Mouse (Mus musculus) left cerebral cortex, postnatal 25 days (tissue): Measurements from ENCODE around the gene Plxna3. TPM values are rescaled to one million over a fixed set of nuclear protein-coding genes. Genes with fewer than 3 reads are reported as not detected.
A peak's percentile ranks its signal among the peaks of the same experiment; 100 is the strongest.

Experiments used
- DNase-seq, 2 experiments: peaks; one replicate each; pipeline ENCODE4 v3.0.0; 2022; ENCODE audit warnings: low spot score in 2 of 2, mixed read lengths in 1 of 2
- intact Hi-C: fragments of 180-260 bp; cut with DNase I; formaldehyde crosslinking; loops from one replicate; pipeline ENCODE4 v1.15.1; 2025
- total RNA-seq, 2 experiments: library from RNA; stranded (reverse); gene quantifications; 2 replicates each; pipeline ENCODE4 v1.2.3; 2021

The Plxna3 gene
- total RNA-seq, result 10 to 100 TPM; 22.4 to 24.5 TPM

DNA sequence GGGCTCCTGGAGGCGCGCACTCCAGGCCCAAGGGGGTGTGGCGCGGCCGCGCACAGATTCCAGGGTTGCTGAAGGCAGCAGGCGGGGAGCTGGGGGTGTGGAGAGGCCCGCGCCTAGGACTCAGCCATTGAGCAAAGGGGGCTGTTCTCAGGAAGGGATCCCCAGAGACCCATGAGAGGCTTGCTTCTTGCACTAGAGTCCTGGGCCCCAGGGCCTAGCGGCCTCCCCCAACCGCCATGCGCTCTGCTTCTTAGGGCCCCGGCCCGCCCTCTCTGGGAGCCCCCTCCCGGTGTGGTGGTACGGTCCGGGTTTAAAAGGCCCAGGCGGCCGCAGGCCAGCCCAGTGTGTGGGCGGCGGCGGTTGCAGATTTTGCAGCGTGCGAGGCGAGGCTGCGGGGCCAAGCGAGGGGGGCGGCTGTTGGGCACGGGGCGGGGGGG lies at the start of gene Plxna3:
Gene Plxna3 (plus strand): TSS at position 342 of the 437 bp plus-strand sequence.
- DNase-seq, result peak; percentile 47 to 55
- intact Hi-C loops, result no loop called here

DNA sequence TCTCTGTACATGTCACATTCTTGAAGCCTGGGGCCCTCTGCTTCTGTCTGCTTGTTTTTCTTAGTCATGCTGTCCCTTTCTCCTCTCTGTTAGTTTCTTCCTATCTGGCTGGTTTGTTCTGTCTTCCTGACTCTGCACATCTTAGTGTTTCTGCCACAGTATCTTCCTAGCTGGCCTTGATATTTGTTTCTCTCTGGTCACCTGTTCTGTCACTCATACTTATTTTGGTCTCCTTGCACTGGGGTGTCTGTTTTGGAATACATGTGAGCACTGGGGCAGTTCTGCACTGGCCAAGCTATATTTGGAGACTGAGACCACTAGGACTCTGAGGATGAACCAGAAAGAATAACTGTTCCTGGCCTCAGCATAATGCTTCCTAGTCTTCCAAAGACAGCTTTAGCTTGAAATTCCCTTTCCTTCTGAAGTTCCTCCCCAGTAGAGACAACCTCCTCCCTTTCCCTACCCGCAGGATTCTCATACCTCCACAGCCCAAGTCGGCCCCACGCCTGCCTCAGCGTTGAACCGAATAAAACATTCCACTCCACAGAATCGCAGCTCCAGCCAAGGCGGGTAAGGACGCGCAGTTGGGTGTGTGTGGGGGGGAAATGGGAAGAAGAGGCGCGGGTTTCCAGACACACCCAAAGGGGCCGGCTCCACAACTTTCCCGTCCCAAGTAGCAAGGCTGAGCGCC lies 47.7 kb upstream of the Plxna3 start:
- DNase-seq, result no peak
- intact Hi-C loops, result no loop called here

DNA sequence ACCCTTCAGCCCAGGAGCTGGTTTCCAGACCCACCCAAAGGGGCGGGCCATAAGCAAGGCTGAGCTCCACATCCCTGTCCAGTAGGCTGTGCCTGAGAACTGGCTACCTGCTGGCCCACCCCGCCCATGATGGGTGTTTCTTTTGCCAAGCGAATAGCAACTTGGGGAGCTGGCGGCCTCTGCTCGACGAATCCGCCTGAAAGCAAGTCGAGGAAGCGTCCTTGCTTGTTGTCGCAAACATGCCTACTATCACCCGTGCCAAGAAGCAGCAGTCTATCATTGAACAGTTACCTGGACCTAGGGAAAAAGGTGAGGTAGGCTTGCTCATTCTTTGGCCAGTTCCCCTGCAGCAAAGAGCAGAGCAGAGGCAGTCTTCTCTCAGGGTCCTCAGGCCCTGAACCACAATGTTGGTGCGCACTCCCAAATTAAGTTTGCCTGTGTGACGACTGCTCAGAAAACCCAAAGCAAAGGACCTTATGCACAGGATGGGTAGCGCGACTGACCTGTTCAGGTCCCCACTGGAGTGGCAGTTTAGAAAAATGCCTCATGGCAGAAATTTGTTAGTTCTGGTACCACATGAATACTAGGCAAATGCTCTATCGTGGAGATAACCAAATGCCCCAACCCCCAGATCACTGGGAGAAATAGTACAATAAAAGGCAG lies 47.0 kb upstream of the Plxna3 start, which contains the start of the genes Taz and Dnase1l1:
Gene Taz (plus strand): TSS at position 181 of the 663 bp plus-strand sequence.
Gene Dnase1l1 (minus strand): TSS at position 606 of the 663 bp plus-strand sequence.
- intact Hi-C loops, result loop anchor here (2.0 kb wide), 2 partner anchors 15 to 23 kb away; partner anchors contain the start of genes Atp6ap1 and Gdi1

DNA sequence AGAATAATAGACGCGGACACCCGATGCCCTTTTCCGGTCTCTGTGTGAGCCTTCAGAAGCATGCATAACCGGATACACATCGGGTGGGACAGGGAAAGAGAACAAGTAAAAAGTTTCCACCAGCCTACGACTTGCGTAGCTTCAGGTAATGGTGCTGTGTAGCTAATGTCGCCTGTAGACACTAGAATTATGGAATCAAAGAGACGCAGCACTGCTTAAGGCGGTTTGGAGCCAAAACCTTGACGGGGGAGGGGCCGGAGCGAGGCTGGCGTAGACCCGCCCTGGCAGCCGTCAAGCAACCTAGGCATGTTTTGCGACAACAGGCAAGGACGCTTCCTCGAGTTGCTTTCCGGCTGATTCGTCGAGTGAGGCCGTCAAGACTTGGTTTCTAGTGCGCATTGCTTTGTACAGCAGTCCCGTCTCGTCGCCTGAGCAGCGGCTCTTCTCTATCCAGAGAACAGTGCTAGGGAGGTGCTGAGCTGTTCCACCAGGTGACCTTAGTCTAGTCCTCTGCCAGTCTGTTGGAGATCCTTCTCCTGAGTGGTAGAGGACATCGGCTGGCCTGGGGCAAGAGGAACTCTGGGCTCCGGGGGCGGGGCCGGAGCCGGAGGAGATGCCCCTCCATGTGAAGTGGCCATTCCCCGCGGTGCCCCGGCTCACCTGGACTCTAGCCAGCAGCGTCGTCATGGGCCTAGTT lies 46.3 kb upstream of the Plxna3 start:
- peak; percentile 83 to 92 for DNase-seq

More for the DNA sequence above, 47.0 kb upstream of the Plxna3 start, which contains the start of the genes Taz and Dnase1l1:
- DNase-seq, result peak; percentile 39 to 49

DNA sequence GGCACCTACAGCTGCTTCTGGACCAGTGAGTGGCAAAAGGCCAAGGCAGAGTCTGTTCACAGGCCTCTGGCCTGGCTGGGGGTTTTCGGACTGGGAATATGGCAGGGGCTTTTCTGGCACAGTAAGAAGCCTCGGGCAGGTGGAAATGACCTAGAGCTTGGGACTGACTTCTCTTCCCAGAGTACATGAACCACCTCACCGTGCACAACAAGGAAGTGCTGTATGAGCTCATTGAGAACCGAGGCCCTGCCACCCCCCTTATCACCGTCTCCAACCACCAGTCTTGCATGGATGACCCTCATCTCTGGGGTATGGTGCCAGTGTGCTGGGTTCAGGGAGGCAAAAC lies 45.8 kb upstream of the Plxna3 start:
- no peak for DNase-seq
- intact Hi-C loops, result loop anchor here (2.0 kb wide), 2 partner anchors 14 to 22 kb away; partner anchors contain the start of genes Atp6ap1 and Gdi1

More for the DNA sequence above, 46.3 kb upstream of the Plxna3 start:
- intact Hi-C loops, result loop anchor here (2.0 kb wide), 2 partner anchors 14 to 22 kb away; partner anchors contain the start of genes Atp6ap1 and Gdi1

DNA sequence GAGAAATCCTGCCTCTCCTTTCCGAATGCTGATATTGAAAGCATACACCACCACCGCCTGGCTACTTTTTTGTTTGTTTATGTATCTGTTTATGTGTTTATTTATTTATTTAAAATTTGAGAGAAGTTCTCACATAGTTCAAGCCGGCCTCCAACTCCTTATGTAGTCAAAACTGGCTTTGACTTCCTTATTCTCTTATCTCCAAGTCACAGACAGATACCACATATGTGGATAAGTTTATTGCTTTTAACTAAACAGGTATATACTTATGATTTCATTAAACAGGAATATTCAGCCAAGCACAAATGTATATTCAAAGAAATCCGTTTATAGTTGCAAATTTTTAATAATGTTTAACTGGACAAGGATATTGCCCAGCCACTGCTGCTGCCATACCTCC lies 35.4 kb upstream of the Plxna3 start:
- intact Hi-C loops, result no loop called here
- DNase-seq, result no peak

DNA sequence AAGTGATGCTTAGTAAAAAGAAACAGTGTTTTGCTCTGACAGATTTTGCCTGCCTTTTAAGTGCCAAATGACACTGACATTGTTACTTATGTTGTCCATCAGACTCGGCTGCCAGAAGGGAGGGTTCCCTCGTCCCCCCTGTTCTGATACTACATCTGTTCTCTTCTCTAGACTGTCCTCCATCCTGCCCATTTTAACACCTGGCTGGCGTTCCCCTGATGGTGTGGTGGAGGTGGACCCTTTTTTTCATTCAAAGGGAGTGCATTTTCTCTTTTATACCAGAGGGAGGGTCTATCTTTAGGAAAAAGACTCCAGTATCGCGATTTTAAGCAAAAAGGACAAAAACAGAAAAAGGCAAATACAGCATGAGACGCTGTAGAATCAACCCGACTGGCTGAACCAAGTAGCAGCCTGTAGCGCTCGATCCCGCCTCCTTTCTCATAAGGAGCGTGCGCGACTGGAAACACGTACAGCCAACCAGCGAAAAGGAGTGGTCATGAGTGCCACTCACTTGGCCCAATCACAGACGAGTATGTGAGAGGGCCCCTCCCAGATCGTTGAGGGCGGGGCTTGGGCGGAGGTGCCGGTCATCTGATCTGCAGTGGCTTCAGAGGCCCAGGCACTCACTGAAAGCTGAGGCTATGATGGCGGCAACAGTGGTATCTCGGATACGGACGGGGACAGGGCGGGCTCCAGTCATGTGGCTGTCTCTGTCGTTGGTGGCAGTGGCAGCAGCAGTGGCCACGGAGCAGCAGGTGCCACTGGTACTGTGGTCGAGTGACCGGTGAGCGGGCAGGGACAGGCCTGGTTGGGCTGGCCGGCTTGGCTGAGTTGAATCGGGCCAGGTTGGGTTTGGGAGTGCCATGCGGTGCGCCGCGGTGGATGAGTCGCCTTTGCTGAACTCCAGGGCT lies 32.1 kb upstream of the Plxna3 start, which contains the start of gene Atp6ap1:
Gene Atp6ap1 (plus strand): TSS at position 560 of the 911 bp plus-strand sequence.
- DNase-seq, result peak; percentile 90 to 97
- intact Hi-C loops, result loop anchor here (2.0 kb wide), 1 partner anchor 14 kb away; the partner anchor contains the start of gene Dnase1l1

DNA sequence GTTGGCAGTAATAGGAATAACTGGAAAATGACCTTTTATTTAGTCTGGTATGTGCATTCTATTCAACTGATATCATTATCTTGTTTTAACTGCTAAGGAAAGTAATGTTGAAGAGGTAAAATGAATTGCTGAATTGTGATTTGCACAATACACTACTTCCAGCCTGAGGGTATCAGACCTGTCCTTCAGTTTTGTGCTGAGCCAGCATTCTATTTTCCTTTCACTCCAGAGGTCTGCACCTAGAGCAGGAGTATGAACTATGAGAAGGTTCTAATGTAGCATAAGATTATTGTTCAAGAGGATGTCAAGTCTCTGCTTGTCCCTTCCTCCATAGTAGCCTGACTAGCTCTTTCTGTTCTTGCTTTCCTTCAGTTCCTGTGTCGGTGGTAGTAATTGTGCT lies 30.5 kb upstream of the Plxna3 start:
- no peak for DNase-seq
- intact Hi-C loops, result no loop called here

DNA sequence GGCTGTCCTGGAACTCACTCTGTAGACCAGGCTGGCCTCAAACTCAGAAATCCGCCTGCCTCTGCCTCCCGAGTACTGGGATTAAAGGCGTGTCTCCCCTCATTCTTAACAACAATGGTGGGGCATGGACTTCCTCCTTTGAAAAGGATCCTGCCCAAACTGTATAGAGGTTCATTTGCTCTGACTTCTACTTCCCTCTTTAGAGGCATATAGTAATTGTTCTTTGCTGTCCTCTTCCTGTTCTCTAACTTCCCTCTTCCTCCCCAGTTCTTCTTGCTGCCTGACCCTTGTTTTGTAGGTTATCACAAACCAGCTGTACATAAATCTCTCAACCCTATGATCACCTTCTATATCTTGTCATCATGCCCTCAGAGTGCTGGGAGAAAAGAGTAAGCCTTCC lies 29.1 kb upstream of the Plxna3 start:
- DNase-seq, result no peak
- intact Hi-C loops, result no loop called here

DNA sequence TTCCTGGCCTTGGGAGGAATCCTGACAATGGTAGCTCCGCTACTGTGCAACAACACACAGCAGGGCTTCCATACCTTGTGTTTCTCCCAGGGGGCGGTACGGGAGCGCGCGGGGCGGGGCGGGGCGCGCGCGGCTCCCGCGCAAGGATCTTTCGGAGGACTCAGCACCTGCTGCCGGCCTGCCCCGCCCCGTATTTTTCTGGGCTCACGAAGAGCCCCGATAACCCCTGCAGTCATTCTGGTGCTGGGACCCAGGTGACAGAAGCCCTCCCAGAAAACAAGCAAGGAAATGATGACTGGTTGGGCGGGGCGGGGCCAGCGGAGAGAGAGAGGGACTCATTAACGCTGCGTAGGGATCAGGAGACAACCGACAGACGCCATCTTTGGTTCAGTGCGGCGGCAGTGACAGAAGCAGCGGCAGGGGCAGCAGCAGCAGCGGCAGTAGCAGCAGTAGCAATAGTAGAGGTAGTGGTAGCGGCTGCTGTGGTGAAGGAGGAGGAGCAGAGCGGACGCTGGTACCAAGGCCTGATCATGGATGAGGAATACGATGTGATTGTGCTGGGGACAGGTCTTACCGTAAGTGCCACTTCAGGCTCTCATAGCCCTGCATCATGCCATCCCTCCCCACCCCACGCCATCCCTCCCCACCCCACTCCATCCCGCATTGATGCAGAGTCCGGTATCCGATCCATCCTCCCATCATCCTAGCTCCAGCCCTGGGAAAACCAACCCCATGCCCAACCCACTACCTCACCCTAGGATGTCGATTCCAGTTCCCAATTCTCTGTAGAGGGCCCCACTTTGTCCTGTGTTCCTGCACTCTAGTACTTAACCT lies 23.8 kb upstream of the Plxna3 start, which contains the start of gene Gdi1:
Gene Gdi1 (plus strand): TSS at position 132 of the 834 bp plus-strand sequence.
- peak; percentile 63 to 67 for DNase-seq
- intact Hi-C loops, result loop anchor here (2.0 kb wide), 1 partner anchor 22 kb away; the partner anchor contains the start of gene Dnase1l1

DNA sequence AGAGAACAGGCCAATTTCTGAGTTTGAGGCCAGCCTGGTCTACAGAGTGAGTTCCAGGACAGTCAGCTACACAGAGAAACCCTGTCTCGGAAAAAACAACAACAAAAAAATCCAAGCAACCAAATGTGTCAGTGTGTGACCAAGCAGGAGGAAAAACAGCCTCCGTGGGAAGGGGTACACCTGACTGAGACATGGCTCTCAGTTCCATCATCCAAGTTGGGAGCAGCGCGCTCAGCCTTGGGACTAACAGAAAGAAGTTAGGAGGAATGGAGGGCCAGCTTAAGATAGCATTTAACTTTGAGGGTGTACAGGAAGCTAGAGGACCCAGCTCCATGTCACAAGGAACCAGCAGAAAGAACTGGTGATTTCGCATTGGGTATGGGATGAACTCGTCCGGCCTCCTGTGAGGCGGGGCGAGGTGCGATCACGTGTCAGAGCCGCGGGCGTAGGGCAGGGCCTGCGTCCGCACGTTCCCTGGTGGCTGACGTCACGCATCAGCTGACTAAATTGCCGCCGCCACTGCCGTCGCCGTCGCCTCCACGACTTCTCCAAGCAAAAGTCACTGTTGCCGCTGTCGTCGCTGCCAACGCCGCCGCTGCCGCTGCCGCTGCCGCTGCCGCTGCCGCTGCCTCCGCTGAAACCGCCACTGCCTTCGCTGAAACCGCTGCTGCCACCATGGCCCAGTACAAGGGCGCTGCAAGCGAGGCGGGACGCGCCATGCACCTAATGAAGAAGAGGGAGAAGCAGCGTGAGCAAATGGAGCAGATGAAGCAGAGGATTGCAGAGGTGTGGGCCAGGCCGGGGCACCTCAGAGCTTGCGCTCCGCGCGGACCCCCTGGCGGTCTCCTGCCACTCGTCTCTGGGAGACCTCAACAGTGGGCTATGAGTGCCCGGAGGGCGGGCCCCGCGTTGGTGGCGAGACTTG lies 16.1 kb upstream of the Plxna3 start, which contains the start of gene Fam50a:
Gene Fam50a (plus strand): TSS at position 494 of the 925 bp plus-strand sequence.
- DNase-seq, result peak; percentile 89 to 95
- intact Hi-C loops, result no loop called here

DNA sequence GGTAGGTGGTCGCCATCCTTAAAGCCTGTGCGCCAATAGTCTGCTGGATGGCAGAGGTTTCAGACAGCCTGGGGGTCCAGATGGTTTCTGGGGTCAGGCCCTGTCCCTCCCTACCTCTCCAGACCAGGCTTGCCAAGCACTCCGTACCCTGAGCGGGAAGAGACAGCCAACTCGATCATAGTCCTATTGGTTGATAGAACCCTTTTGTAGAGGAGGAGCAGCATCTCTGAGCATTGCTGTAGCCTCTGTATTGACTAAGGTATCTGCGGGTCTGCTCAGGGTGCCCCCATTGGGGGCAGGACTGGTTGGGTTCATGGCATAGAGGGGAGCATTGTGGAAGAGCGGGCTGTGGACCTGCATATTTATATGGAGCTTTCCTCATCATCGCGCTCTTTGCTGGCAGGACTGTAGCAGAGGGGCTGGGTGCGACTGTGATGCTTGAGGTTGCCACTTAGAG lies 377 bp downstream of the Plxna3 start:
- intact Hi-C loops, result no loop called here
- no peak for DNase-seq

DNA sequence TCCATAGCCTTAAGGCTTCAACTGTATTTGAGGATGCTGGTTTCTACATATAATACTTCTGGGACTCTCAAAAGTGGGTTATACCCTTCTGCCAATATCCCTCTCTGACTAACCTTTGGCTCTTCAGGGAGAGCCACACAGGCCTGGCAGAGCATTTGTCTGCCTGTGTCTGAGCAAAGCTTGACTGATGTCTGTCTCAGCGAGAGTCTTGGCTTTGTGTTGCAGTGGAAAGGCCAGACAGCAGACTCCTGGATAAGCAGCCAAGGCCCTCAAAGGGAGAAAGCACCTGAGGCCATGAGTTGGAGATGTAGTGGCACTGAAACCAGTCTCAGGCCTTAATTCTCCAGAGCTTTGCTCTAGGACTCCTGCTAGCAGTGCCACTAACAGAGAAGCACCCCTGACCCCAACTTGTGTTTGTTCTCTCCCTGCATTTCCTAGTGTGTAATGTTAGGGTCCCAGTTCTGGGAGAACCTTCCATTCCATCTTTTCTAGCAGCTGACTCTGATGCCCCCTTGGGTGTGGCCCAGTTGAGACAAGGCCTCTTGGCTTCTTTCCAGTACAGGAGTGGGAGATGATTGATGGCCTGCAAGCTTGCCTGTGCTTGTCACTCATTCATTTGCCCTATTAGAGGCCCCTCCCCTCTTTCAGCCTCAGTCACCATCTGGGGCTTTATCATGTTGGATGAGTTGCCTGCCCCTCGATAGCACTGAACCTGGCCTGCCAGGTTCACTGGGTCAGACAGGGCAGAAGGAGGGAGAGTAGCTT lies 1.5 kb downstream of the Plxna3 start:
- DNase-seq, result no peak
- intact Hi-C loops, result no loop called here

DNA sequence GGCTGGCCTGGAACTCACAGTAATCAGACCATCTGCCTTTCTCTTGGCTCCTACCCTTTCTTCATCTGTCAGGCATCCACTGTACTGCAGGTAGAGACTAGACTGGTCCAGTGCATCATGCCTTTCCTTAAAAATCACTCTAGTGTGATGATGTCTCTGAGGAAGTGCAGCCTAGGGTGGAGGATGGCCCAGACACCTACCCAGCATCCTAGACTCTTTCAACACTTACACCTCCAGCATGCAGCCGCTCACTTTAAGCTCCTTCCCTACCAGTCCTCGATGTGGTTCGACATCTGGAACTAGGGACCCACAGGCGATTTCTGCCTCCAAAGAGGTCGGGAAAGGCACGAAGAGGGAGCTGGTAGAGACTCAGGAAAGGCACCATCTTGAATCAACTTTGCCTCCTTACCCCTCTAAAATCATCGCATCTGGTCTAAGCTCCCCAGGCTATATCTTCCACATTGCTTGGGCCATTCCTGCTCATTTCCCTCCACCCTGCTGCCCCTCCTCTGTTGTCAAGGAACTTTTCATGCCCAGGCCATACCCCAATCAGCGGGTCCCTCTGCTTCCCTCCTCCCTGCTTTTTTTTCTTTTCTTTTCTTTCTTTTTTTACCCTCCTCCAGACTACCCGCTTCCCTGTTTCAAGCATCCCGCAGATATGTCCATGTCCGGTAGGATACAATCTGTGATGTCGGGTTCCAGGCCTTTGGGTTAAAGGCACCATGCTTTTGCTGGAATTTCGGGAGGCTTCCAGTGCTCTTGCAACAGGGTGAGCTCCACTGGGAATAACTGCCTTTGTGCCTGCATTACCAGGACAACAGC lies 24.0 kb downstream of the Plxna3 start:
- peak in 1 of 2 experiments; percentile 5 for DNase-seq
- intact Hi-C loops, result loop anchor here (1.0 to 2.0 kb wide), 2 partner anchors 40 to 42 kb away; partner anchors contain the start of genes Fam3a and Ikbkg

DNA sequence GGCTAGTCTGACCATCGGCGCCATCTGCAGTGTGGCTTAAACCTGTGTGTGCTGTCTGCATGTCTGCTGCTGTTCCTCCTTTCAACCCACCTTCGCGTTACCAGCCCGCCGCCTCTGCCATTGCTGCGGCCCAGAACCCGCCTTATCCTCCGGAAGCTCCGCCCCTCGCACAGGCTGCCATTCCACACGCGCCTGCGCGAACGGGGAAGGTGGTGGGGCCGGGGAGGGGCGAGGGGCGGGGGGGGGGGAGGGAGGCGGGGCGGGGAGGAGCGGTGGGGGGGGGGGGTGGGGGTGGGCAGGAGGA lies 24.6 kb downstream of the Plxna3 start, which contains the start of gene Lage3:
Gene Lage3 (minus strand): TSS at position 152 of the 304 bp plus-strand sequence.
- DNase-seq, result peak; percentile 75 to 83
- intact Hi-C loops, result loop anchor here (1.0 to 2.0 kb wide), 2 partner anchors 40 to 43 kb away; partner anchors contain the start of genes Fam3a and Ikbkg
